Mouse (Mus musculus): ENCODE measurements around the gene Snx10.

- TF ChIP-seq MAFK (IDR thresholded peaks at IDR 0.05; ENCODE audit: insufficient read depth, low read depth, low read length) (no peak), ZC3H11A (IDR thresholded peaks at IDR 0.05; ENCODE audit: borderline replicate concordance, low read depth, low read length) (no peak), HCFC1 (IDR thresholded peaks at IDR 0.05; ENCODE audit: borderline replicate concordance, insufficient read depth, low read length) (no peak)
Observed at GRCm38 (mm10) chr6:51633663-51634362, 110.1 kb downstream of the Snx10 start.

Data from ES-E14 (cell line).